11 mouse cellular contexts compared by ENCODE assay signal in the genomic region with DNA sequence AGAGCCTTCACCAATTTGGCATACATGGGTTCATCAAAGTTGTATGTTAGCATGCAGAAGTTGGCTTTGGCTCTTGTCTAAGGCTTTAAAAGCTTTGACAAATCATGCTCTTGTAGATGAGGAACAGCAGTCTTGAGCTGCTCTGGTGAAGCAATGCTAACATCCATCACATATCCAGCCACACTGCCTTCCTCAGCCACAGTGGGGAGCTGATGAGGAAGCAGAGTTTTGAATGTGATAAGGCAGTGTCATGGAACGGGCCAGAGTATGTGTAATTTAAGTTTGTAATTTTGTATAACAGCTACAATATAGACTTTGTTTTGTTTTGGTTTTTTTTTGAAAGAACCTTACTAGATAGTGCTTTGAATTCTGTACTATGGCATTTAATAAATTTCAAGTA. TPM values are rescaled to one million over a fixed set of nuclear protein-coding genes. Genes with fewer than 3 reads are reported as not detected.
DNase-seq lines count a peak whose midpoint lies in the region; ATAC-seq lines count a peak whose summit lies in the region.
"Had no signal": no experiment of that assay in that cellular context is flagged by ENCODE, and none has a peak within 500 bp of the region (broad histone marks: within the 10 kb centered on the region; RNA-seq: fewer than 3 reads in every experiment).

No protein-coding gene starts in this region.

- H3K27me3 ChIP-seq in heart, embryonic 12.5 days (replicated peaks) = no peaks in the 10 kb centered on the region
- H3K27me3 ChIP-seq in forebrain, embryonic 16.5 days (replicated peaks; ENCODE audit: control insufficient read depth, insufficient read depth, low read length) = no peaks in the 10 kb centered on the region
- H3K27me3 ChIP-seq: embryonic facial prominence, embryonic 13.5 days had no signal

- H3K36me3 ChIP-seq in heart, embryonic 12.5 days = no peaks in the 10 kb centered on the region
- H3K36me3 ChIP-seq in forebrain, embryonic 16.5 days (ENCODE audit: control insufficient read depth, insufficient read depth) = no peaks in the 10 kb centered on the region
- H3K36me3 ChIP-seq: embryonic facial prominence, embryonic 13.5 days had no signal

- H3K9me3 ChIP-seq in heart, embryonic 12.5 days (replicated peaks) = no peaks in the 10 kb centered on the region
- no peaks in the 10 kb centered on the region for H3K9me3 ChIP-seq in forebrain, embryonic 16.5 days (ENCODE audit: control insufficient read depth, low read length)
- H3K9me3 ChIP-seq: embryonic facial prominence, embryonic 13.5 days had no signal

- intact Hi-C loops in heart, postnatal 10 days (cut with DNase I) = no loop called here

- H3K4me2 ChIP-seq in heart, embryonic 12.5 days = no peak overlapping the region
- no peak overlapping the region for H3K4me2 ChIP-seq in forebrain, embryonic 16.5 days (ENCODE audit: low read length)
- H3K4me2 ChIP-seq: embryonic facial prominence, embryonic 13.5 days had no signal

- H3K4me1 ChIP-seq in heart, embryonic 12.5 days (replicated peaks) = no peaks in the 10 kb centered on the region
- H3K4me1 ChIP-seq in forebrain, embryonic 16.5 days (replicated peaks; ENCODE audit: control insufficient read depth, insufficient read depth, low read length) = no peaks in the 10 kb centered on the region
- H3K4me1 ChIP-seq: embryonic facial prominence, embryonic 13.5 days had no signal

- WGBS in heart, embryonic 12.5 days = 36% methylated on average over 1 of the region's 1 CpGs
- 81% methylated on average over 1 of the region's 1 CpGs for WGBS in forebrain, embryonic 16.5 days

- no peak overlapping the region for H3K4me3 ChIP-seq in heart, embryonic 12.5 days
- H3K4me3 ChIP-seq in forebrain, embryonic 16.5 days (replicated peaks; ENCODE audit: low read length) = no peak overlapping the region
- H3K4me3 ChIP-seq: embryonic facial prominence, embryonic 13.5 days had no signal

- no peak for ATAC-seq in heart, embryonic 12.5 days (ENCODE audit: insufficient number of reproducible peaks, low FRiP score)
- no peak for ATAC-seq in activated CD4-positive, CD25-positive, alpha-beta regulatory T cell, adult 4 months
- no peak for ATAC-seq in forebrain, embryonic 16.5 days

- peak; percentile 15 to 24 for DNase-seq in heart, postnatal 10 days
- DNase-seq in thymus, postnatal 4 days = peak; percentile 16
- no peak for DNase-seq in thymus, adult 18-20 months
- peak; percentile 5 for DNase-seq in embryo, embryonic 10.5 days (ENCODE audit: low spot score)
- DNase-seq in frontal cortex, postnatal 25 days (ENCODE audit: low spot score in 2 of 2) = no peak
- DNase-seq: kidney, adult 9 months; right cerebral cortex, adult 18-20 months had no signal

- no peak overlapping the region for H3K27ac ChIP-seq in heart, embryonic 12.5 days (ENCODE audit: poor library complexity, severe bottlenecking)
- H3K27ac ChIP-seq in forebrain, embryonic 16.5 days (ENCODE audit: low read length) = no peak overlapping the region
- H3K27ac ChIP-seq: embryonic facial prominence, embryonic 13.5 days had no signal

- no peak overlapping the region for H3K9ac ChIP-seq in heart, embryonic 12.5 days
- no peak overlapping the region for H3K9ac ChIP-seq in forebrain, embryonic 16.5 days (replicated peaks; ENCODE audit: low read depth, low read length)
- H3K9ac ChIP-seq: embryonic facial prominence, embryonic 13.5 days had no signal

RNA-seq across cellular contexts. Expression of gene Nfat5, which starts 36.3 kb away (rescaled TPM):
- 10 to 100 TPM; 37.9 to 43.0 TPM for total RNA-seq in heart, postnatal 10 days (2021)
- 13.1 and 15.1 TPM in 2 replicates for polyA plus RNA-seq in heart, embryonic 12.5 days (2016; fragmentation: Nextera tagmentation; extraction: Ambion mirVana)
- 10 to 100 TPM; 13.4 to 16.4 TPM for polyA plus RNA-seq in activated CD4-positive, CD25-positive, alpha-beta regulatory T cell, adult 4 months (2017; shearing (Covaris generic))
- polyA plus RNA-seq in forebrain, embryonic 16.5 days (2015; fragmentation: Nextera tagmentation; extraction: Ambion mirVana) = 8.5 and 11.8 TPM in 2 replicates

Comparison
In these comparisons a context has a peak if more than half of its experiments do, and no peak if none do; other contexts are left out.
1. DNase-seq: peak in heart, postnatal 10 days (2 of 2), thymus, postnatal 4 days (single experiment) and embryo, embryonic 10.5 days (single experiment); none in thymus, adult 18-20 months (0 of 2) and frontal cortex, postnatal 25 days (0 of 2).